Mouse (Mus musculus) C2C12 (cell line): ENCODE measurements around the gene Ppil3. TPM values are rescaled to one million over a fixed set of nuclear protein-coding genes. Genes with fewer than 3 reads are reported as not detected.

Source experiments
- H3K27me3 ChIP-seq: one replicate; pipeline ENCODE4 v1.6.1; 2011; ENCODE audit not compliant: control insufficient read depth, insufficient read depth, insufficient read length
- H3K36me3 ChIP-seq: one replicate; pipeline ENCODE4 v1.6.1; 2011; ENCODE audit not compliant: control insufficient read depth, insufficient read depth
- H3K4me3 ChIP-seq: one replicate; pipeline ENCODE4 v1.5.1; 2011; ENCODE audit warnings: mild to moderate bottlenecking, control low read depth; ENCODE audit not compliant: poor library complexity, insufficient read depth, severe bottlenecking
- H3K79me2 ChIP-seq: one replicate; pipeline ENCODE4 v1.6.1; 2011; ENCODE audit not compliant: control insufficient read depth, insufficient read depth
- H3K79me3 ChIP-seq: one replicate; pipeline ENCODE4 v1.6.1; 2011; ENCODE audit warnings: low read depth, control low read depth
- H3ac ChIP-seq: one replicate; pipeline ENCODE3; 2011; ENCODE audit warnings: low read depth; ENCODE audit not compliant: control insufficient read depth, insufficient read length
- CEBPB ChIP-seq: IDR thresholded peaks from one replicate; pipeline ENCODE4 v1.6.1; 2011; ENCODE audit warnings: low read depth, mild to moderate bottlenecking, control low read depth, moderate library complexity
- CTCF ChIP-seq: IDR thresholded peaks from one replicate; pipeline ENCODE4 v1.5.1; 2011; ENCODE audit not compliant: control insufficient read depth, insufficient read depth, insufficient read length
- FOSL1 ChIP-seq: IDR thresholded peaks from one replicate; pipeline ENCODE4 v1.8.0; 2011; ENCODE audit warnings: mild to moderate bottlenecking, low read length; ENCODE audit not compliant: poor library complexity, insufficient read depth, severe bottlenecking
- MAX ChIP-seq: IDR thresholded peaks from one replicate; pipeline ENCODE4 v1.6.1; 2011; ENCODE audit warnings: mild to moderate bottlenecking, control low read depth
- MYOD1 ChIP-seq: IDR thresholded peaks from one replicate; pipeline ENCODE4 v1.6.1; 2011; ENCODE audit warnings: low read depth; ENCODE audit not compliant: control insufficient read depth, insufficient read length
- MYOG ChIP-seq: IDR thresholded peaks from one replicate; pipeline ENCODE4 v1.6.1; 2011; ENCODE audit not compliant: control insufficient read depth, insufficient read length; ENCODE audit errors: extremely low read depth
- USF1 ChIP-seq: IDR thresholded peaks from one replicate; pipeline ENCODE4 v1.6.1; 2011; ENCODE audit warnings: low read depth, mild to moderate bottlenecking, control low read depth, moderate library complexity
- polyA plus RNA-seq: library from polyadenylated mRNA; unstranded; fragments of >200 nt; fragmentation: generic; extraction: Trizol; gene quantifications from one replicate; pipeline ENCODE4 v1.2.1, GENCODE M21; 2012; ENCODE audit warnings: missing spikeins

Gene Ppil3
- polyA plus RNA-seq, 1 experiment, result 88.9 TPM

GRCm38 (mm10) chr1:58408141-58408540, 37.1 kb downstream of the Ppil3 start:
- H3K79me3 ChIP-seq, result no peaks in the 10 kb centered on the region
- H3K79me2 ChIP-seq, result no peaks in the 10 kb centered on the region
- H3ac ChIP-seq, result no peak overlapping the region
- peaks cover 78% of the 10 kb centered on the region for H3K36me3 ChIP-seq
- no peak for TF ChIP-seq FOSL1
- no peak for TF ChIP-seq MAX
- no peak for TF ChIP-seq CEBPB
- TF ChIP-seq USF1, result no peak
- TF ChIP-seq CTCF, result no peak
- TF ChIP-seq MYOG, result no peak
- no peak for TF ChIP-seq MYOD1
- no peaks in the 10 kb centered on the region for H3K27me3 ChIP-seq
- H3K4me3 ChIP-seq, result no peak overlapping the region

- no peak for TF ChIP-seq MYOD1
- no peak for TF ChIP-seq FOSL1
- TF ChIP-seq MAX, result no peak
- TF ChIP-seq CTCF, result no peak
- TF ChIP-seq CEBPB, result no peak
- H3ac ChIP-seq, result no peak overlapping the region
- H3K79me2 ChIP-seq, result no peaks in the 10 kb centered on the region
- H3K36me3 ChIP-seq, result peaks cover 78% of the 10 kb centered on the region
- no peaks in the 10 kb centered on the region for H3K79me3 ChIP-seq
- no peak overlapping the region for H3K4me3 ChIP-seq
- H3K27me3 ChIP-seq, result no peaks in the 10 kb centered on the region
Measured at GRCm38 (mm10) chr1:58407321-58407720, 38.0 kb downstream of the Ppil3 start.

- peaks cover 9% of the 10 kb centered on the region for H3K79me3 ChIP-seq
- no peak overlapping the region for H3K4me3 ChIP-seq
- H3K27me3 ChIP-seq, result no peaks in the 10 kb centered on the region
- peaks cover 23% of the 10 kb centered on the region for H3K79me2 ChIP-seq
- H3K36me3 ChIP-seq, result peaks cover 84% of the 10 kb centered on the region
- no peak overlapping the region for H3ac ChIP-seq
- TF ChIP-seq USF1 (no peak), CTCF (no peak), FOSL1 (no peak), MYOG (no peak), MAX (no peak), MYOD1 (no peak)
Measured at GRCm38 (mm10) chr1:58403745-58404144, 41.5 kb downstream of the Ppil3 start.

GRCm38 (mm10) chr1:58401396-58401795, 43.9 kb downstream of the Ppil3 start:
- peaks cover 26% of the 10 kb centered on the region for H3K79me3 ChIP-seq
- H3K4me3 ChIP-seq, result no peak overlapping the region
- H3K36me3 ChIP-seq, result peaks cover 96% of the 10 kb centered on the region
- H3K79me2 ChIP-seq, result peaks cover 46% of the 10 kb centered on the region
- TF ChIP-seq CTCF (no peak), CEBPB (no peak), MAX (no peak), MYOD1 (no peak), FOSL1 (no peak), USF1 (no peak), MYOG (no peak)
- H3K27me3 ChIP-seq, result no peaks in the 10 kb centered on the region
- H3ac ChIP-seq, result no peak overlapping the region

GRCm38 (mm10) chr1:58397731-58398130, 47.6 kb downstream of the Ppil3 start:
- no peak overlapping the region for H3K4me3 ChIP-seq
- peaks cover 56% of the 10 kb centered on the region for H3K79me3 ChIP-seq
- H3K79me2 ChIP-seq, result peaks cover 82% of the 10 kb centered on the region
- TF ChIP-seq CEBPB (no peak), MYOG (no peak)
- H3K36me3 ChIP-seq, result peaks cover 88% of the 10 kb centered on the region
- no peak overlapping the region for H3ac ChIP-seq
- H3K27me3 ChIP-seq, result no peaks in the 10 kb centered on the region

GRCm38 (mm10) chr1:58396179-58396578, 49.1 kb downstream of the Ppil3 start:
- peaks cover 72% of the 10 kb centered on the region for H3K36me3 ChIP-seq
- TF ChIP-seq MYOD1, result no peak
- TF ChIP-seq CEBPB, result no peak
- TF ChIP-seq MYOG, result no peak
- no peak for TF ChIP-seq FOSL1
- TF ChIP-seq MAX, result no peak
- no peak for TF ChIP-seq CTCF
- no peak for TF ChIP-seq USF1
- no peak overlapping the region for H3K4me3 ChIP-seq
- peaks cover 63% of the 10 kb centered on the region for H3K79me3 ChIP-seq
- no peaks in the 10 kb centered on the region for H3K27me3 ChIP-seq
- peaks cover 94% of the 10 kb centered on the region for H3K79me2 ChIP-seq
- no peak overlapping the region for H3ac ChIP-seq

- H3K36me3 ChIP-seq, result peaks cover 64% of the 10 kb centered on the region
- TF ChIP-seq MYOG (no peak), CEBPB (no peak), USF1 (no peak), CTCF (no peak), MAX (no peak), FOSL1 (no peak), MYOD1 (no peak)
Measured at GRCm38 (mm10) chr1:58395341-58395740, 49.9 kb downstream of the Ppil3 start.

More at GRCm38 (mm10) chr1:58395341-58395740, 49.9 kb downstream of the Ppil3 start:
- H3K4me3 ChIP-seq, result no peak overlapping the region
- peaks cover 91% of the 10 kb centered on the region for H3K79me2 ChIP-seq
- peaks cover 66% of the 10 kb centered on the region for H3K79me3 ChIP-seq
- no peaks in the 10 kb centered on the region for H3K27me3 ChIP-seq
- no peak overlapping the region for H3ac ChIP-seq
